Mouse (Mus musculus) gastrocnemius, postnatal 25 days (tissue): Measurements from ENCODE around the gene BC030867. TPM values are rescaled to one million over a fixed set of nuclear protein-coding genes. Genes with fewer than 3 reads are reported as not detected.
"Not testable (repeated sequence)": the region's sequence is repeated elsewhere in the genome, so short reads cannot be mapped to it uniquely, and the experiment has no call there.

Experiments used
- DNase-seq: peaks from one replicate; pipeline ENCODE4 v3.0.0; 2022
- total RNA-seq, 2 experiments: library from RNA; stranded (reverse); gene quantifications; 1 replicate in 1 of 2; 2 replicates in 1 of 2; pipeline ENCODE4 v1.2.3; 2021

The BC030867 gene
- total RNA-seq, 2 experiments from 2014 or later, result not detected

DNA sequence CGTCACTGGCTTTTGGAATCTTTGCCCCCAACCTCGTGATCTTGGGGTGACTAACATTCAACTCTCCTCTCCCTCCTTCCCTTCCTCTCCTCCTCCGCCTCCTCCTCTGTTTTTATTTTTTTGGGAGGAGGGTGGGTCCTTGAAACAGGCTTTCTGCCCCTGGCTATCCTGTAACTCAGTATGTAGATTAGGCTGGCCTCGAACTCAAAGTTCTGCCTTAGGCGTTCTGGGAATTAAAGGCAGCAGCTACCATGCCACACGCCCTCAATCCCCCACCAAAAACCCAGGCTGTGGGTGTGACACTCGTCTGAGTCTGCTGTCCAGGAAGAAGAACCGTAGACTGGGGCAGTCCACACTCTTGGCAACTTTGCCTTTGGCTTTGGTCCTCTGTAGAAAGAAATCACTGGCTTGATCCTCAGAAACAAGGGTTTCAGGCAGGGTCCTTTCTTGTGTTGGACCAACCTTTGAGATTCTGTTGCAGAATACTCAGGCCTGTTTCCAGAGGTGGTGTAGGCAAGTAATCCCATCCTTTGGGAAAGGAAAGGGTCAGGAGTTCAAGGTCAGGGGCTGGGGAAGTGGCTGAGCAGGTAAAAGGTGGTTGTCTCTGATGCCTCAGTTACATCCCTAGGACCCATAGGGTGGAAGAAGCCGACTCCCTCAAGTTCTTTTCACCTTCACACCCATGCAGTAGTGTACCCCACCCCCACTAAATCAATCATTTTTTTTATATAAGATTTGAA, 839 bp downstream of the BC030867 start:
- DNase-seq, result no peak

DNA sequence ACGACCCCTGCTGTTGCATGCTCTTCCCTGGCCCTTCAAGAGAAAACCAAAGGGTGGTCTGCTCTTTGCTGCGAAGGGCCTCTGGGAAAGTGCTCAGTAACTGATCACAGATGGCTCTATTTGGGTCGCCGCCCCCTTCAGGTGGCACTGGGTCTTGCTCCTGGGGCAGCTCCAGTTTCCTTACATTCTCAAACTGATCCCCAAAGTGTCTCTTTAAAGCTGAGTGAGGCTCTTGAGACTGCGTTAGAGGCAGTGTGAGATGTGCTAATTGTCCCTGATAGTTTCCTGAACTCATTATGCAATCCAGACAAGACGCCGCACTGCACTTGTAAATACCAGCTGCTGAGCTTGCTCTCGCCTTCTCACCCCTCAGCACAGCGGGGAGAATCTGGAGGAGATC, 8.8 kb downstream of the BC030867 start:
- no peak for DNase-seq

DNA sequence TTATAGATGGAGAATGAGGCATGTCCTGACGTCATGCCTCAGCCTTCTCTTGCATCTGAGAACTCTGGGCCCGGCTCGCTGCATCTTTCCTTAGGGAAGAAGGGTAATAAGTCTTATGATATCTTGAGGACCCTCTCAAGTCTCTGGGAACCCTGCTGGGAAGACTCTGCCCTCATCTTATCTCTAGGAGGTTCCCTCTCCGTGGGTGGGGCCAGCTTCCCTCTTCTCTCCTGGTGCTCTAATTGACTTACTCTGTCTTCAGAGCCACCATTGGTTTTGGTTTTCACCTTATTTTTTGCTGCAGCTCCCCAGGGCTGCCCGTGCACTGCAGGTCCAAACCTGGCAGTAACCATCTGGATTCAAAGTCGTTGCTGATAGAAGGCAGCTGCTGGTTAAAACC, 9.4 kb downstream of the BC030867 start:
- no peak for DNase-seq

DNA sequence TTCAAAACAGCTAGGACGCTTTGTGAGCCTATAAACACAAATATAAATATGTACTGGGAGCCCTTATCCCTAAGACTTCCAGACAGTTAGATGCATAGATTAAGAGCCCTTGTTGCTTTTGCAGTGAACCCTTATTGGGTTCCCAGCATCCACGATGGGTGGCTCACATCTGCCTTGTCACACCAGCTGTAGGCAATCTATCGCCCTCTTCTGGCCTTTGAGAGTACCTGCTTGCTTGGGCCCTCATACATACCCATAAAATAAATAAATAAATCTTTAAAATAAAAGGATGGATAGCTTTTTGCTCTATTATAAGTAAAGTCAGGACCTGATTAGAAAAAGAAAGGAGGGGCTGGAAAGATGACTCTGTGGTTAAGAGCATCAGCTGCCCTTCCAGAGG, 9.8 kb downstream of the BC030867 start:
- DNase-seq, result no peak

DNA sequence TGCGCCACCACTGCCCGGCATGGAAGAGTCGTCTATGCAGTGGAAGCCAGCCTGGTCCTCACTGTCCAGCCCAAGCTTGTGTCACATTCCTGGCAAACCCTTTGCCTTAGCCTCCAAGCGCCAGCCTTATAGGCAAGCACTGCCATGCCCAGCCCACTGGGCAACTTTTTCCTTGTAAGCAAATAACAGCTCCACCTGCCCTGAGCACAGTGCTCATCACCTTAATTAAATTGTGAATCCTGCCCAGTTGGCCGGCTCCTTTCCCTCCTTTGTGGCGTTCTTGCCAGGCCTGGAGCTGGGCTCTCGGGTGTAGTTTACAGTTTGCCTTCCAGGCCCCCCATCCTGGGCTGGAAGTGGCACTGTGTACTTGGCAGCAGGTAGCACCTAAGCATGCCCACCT, 14.5 kb downstream of the BC030867 start:
- DNase-seq, result no peak

DNA sequence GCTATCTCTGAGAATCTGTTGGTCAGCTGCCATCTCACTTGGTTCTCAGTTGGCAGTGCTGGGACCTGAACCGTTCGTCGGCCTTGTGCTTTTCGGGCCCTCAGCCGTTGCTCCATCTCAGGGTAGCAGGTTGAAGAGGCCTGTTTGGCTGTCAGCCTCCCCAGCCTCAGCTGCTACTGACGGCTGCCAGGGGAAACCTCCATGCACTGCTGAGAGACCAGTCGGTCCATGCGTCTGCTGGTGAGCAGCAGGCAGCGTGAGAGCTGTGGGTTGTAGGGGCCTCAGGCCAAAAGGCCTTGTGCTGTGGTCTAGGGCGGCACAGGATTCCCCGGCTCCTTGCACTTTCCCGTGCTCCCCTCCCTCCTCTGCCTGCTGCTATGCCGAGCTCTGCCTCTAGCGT, 17.1 kb downstream of the BC030867 start:
- DNase-seq, result no peak

DNA sequence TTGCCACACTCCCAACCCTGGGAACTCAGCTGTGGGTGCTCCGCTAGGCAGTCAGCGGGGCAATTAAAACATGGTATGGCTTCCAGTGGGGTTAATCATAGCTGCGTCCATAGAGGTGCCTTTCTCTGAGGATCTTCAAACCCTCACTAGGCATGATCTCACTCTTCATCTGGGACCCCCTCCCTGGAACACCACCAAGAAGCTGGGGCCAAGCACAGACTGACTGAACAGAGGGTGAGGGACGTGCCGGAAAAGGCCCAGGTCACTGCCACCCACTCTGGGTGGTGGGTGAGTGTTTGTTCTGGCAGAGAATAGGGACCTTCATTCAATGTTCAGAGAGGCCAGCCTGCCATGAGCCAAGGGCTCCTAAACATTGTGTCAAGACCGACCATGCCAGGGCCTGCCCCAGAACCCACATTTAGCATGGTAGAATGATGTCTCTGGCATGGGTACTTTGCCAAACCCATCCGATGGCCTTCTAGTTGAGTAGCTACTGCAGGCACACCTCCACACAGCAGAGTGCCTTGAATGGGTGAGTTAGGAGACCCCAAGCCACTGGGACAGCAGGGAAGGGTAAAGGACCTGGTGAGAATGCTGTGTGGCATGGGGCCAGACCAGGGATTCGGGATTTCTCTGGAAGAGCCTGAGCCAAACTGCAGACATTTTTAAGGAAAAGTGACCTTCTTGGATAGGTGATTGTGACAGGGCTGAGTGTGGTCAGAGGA, 18.1 kb downstream of the BC030867 start:
- no peak for DNase-seq

DNA sequence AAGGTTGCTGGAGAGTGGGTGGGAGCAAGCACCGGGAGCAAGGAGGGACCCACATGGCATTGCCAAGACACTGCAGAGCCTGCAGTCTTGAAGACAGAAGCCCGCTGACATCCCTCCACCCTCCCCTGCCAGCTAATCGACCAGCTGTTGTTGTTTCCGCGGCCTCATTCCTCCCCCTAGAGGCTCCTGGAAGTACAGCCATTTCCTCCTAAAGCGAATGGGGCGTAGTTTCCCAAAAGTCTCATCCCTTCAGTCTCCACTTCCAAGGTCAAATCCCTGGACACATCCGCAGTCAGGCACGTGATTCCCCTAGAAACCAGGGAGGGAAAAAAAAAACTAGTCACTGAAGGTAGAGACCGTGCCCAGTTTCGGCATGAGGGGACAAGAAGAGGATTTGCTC, 18.8 kb downstream of the BC030867 start:
- DNase-seq, result peak; percentile 73

DNA sequence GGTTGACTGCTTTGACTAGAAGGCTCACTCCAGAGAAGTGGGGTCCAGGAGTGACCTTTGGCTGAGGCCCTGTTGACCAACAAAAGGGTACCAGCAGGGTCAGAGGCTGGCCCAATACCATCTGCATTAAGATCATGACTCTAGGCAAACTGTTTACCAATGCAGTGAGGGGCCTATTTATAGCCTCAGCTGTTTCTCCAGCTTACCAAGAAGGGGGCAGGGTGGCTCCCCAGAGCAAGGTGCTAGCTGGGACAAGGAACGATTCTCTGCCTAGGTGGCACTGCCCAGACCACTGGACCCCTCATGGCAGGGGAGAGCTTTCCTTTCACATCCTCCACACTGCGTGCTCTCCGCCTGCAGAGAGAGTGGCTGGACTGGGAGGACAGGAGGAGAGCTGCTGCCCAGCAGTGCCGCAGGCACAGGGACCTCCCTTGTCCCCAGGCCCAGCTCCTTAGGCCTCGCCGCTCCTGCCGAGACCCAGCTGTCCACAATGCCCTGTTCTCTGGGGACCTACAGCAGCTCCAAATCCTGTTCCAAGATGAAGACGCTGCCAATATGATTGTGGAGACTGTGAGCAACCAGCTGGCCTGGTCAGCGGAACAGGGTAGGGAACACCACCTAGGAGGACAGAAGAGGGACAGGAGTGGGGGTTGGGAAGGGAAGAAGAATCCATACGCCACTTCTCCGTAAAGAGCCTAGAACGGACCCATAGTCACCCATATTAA, 20.0 kb downstream of the BC030867 start, which contains the start of gene Asb16:
Gene Asb16, plus strand, starts transcription at position 224 of the 725 bp plus-strand sequence.
- DNase-seq, result no peak

DNA sequence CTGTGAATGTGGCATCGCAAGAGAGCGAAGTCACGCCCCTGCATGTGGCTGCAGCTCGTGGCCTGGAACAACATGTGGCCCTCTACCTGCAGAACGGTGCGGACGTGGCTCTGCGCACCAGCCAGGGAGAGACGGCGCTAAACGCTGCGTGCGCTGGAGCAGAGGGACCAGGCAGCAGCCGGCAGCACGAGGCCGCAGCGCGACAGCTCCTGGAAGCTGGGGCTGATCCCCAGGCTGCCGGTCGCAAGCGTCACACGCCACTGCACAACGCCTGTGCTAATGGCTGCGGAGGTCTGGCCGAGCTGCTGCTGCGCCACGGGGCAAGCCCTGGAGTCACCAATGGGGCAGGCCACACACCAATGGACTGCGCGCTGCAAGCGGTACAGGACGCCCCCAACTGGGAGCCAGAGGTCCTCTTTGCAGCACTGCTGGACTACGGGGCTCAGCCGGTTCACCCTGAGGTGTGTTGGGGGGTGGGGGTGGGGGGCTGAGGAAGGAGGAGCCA, 27.8 kb downstream of the BC030867 start:
- DNase-seq, result no peak

DNA sequence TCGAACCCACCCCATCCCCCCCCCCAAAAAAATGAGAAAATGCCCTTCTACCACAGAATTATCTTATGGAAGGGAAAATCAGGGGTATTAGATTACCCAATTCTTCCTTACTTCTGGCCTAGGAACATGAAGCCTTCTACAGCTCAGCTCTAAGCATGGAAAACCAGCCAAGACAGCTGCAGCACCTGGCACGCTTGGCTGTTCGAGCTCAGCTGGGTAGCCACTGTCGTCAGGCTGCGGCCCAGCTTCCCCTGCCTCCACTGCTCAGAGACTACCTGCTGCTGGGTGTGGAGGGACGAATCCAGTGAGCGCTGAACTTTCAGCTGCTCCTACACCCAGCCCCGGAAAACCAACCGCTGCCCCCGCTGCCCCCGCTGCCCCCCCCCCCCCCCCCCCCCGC, 29.1 kb downstream of the BC030867 start:
- peak; percentile 53 for DNase-seq

DNA sequence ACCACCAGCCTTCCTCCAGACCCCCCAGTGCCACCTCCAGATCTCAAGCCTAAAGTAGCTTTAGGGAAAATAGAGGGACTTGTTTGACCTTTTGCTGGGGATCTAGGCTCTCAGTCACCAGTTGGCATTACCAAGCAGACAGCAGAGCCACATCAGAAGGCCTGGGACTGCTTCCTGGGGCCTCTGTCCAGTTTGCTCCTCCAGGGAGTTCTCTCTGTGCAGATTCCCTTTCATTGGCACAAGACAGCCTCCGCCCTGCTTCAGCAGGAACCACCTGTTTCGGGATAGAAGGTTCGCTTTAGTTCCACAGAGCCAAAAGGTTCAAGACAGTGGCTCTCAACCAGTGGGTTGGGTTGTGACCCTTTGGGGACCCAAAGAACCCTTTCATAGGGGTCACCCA, 30.9 kb downstream of the BC030867 start:
- peak; percentile 70 for DNase-seq

DNA sequence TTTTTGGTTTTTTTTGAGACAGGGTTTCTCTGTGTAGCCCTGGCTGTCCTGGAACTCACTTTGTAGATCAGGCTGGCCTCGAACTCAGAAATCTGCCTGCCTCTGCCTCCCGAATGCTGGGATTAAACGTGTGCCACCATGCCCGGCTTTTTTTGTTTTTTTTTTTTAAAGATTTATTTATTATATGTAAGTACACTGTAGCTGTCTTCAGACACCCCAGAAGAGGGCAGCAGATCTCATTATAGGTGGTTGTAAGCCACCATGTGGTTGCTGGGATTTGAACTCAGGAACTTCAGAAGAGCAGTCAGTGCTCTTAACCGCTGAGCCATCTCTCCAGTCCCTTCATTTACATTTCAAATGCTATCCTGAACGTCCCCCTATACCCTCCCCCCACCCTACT, 31.6 kb downstream of the BC030867 start:
- DNase-seq, result not testable (repeated sequence)

DNA sequence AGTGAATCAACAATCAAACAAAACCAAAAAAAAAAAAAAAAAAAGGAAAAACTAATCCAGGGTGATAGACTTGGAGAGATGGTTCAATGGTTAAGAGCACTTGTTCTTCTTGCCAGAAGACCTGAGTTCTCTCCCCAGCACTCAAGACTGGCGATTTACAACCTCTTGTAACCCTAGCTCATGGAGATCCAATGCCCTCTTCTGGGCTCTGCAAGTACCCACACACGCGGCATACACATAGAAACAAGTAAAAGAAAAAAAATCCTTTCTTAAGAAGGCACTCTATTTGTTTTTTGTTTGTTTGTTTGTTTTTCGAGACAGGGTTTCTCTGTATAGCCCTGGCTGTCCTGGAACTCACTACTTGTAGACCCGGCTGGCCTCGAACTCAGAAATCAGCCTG, 35.2 kb downstream of the BC030867 start:
- no peak for DNase-seq

DNA sequence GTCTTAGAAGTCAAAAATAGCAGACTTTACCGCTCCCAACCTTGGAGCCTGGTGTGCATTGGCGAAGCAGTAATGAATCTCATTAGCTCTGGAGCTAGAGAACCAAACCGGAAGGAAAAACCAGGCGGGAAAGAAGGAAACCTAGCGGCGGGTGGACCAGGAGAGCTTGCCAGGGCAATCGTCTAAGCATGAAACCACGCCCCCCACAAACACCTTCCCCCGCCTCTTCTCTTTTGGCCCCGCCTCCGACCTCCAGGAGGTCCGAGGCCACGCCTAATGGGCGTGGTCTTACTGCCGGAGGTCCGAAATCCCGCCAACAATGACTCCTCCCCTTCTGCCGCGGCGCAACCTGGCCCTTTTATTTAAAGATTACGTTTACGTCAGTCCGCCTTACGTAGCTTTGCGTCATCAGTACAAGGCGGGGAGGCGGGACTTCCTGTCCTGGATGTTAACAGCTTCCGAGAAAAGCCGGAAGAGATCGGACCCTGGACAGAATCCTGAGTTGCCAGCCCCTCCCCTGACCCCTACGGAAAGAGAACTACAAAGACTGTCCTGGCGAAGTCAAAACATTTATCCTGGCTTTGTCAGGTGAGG, 35.9 kb downstream of the BC030867 start, which contains the start of gene Tmub2:
Gene Tmub2, plus strand, starts transcription at position 431 of the 594 bp plus-strand sequence.
- peak; percentile 93 for DNase-seq

DNA sequence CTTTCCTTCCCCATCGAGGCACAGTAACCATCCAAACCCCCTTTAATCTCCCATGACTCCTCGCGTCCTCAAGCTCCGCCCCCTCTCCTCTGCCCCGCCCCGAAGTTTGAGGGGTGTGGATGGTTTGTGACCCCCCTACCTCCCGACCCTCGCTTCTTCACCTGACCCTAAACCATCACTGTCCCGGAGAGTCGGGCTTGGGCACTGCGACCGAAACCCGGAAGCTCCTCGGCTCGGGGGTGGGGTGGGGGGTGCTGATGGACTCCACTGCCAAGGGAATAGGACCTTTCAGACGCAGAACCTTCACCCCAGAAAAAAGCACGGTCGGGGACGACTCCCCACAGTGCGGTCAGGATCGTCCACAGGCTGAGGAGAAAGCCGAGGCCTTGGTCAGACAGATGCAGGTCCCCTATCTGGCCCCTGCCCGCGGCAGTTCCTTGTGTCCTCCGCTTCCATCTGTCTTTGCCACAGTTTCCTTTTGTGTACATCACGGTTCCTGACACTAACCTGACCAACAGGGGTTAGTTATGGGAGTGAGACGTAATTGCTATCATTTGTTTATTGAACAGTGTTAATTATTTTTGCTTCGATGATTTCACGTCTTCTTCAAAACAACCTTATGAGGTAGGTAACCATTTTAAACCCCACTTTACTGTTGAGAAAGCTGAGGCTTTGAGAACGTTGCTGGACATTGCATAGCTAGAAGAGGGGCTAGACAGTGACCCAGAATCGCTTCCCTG, 36.6 kb downstream of the BC030867 start:
- DNase-seq, result no peak

DNA sequence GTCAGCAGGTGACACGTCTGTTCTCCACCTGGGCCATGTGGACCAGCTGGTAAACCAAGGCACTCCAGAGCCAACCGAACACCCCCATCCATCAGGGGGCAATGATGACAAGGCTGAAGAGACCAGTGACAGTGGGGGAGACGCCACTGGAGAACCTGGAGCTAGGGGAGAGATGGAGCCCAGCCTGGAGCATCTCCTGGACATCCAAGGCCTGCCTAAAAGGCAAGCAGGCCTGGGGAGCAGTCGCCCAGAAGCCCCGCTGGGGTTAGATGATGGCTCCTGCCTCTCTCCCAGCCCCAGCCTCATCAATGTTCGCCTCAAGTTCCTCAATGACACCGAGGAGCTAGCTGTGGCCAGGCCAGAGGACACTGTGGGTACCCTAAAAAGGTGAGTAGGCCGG, 38.8 kb downstream of the BC030867 start:
- no peak for DNase-seq

DNA sequence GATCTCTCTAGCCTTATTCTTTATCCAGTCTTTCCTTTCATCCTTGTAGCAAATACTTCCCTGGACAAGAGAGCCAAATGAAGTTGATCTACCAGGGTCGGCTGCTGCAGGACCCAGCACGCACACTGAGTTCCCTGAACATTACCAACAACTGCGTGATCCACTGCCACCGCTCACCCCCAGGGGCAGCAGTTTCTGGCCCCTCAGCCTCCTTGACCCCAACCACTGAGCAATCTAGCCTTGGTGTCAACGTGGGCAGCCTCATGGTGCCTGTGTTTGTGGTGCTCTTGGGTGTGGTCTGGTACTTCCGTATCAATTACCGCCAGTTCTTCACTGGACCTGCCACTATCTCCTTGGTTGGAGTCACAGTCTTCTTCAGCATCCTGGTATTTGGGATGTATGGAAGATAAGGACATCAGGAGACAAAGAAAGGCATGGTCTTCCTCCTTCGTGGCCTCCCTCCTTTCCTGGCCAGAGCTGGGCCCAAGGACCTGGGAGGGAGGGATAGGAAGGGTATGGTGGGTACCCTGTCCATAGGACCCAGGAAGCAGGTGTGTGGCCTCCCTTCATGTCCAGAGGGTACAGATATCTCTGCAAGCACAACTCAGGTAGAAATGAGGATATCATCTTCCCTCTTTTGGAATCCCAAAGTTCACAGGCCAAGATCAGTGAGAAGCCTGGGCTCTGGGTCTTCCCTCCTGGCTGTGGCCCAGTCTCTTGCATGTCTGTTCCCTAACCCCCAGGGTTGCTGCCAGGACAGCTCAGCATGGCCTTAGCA, 39.5 kb downstream of the BC030867 start:
- no peak for DNase-seq

DNA sequence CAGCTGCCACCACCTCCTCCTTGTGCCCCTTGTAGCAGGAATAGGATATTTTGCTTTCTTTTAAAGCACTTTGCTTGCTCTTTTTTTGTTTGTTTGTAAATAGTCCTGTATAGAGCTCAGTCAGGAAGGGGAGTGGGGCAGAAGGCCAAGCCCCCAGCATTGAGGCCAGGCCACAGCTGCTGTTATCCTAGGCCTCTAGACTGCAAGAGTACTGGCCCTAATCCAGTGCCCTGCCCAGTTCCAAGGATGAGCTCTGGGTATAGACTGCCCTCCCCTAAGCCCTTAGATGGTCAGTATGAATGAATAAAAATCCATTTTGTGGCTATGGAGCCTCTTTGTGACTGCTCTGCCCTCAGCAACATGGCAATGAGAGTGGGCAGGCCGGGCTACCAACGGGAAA, 40.2 kb downstream of the BC030867 start:
- DNase-seq, result no peak

DNA sequence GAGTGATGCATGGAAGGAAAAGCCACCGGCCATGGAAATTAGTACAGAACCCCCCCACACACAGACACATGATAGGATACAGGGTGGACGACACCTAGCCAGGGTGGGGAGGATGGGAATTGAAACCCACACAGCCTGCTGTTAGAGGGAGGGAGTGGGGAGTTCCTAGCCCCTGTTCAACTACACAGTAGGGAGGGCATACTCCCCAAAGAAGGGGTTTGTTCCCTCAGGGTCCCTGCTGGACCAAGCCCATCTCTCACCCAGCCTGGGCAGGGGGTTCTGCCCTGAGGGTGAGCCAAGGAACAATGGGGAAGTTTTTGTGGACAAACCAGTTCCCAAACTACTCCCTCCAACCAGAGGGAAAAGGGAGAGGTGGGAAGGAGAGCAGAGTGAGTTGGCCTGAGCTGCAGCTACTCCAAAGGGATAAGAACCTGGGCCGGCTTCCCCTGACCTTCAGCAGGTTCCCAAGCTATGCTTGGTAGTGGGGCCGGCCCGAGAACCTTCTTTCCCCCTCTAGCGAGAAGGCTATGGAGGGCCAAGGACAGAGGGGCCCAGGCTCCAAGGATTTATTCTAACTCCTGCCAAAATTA, 40.9 kb downstream of the BC030867 start:
- no peak for DNase-seq
